Mouse (Mus musculus) adrenal gland, postnatal 36 days (tissue): Measurements from ENCODE around the gene Zbtb22. TPM values are rescaled to one million over a fixed set of nuclear protein-coding genes. Genes with fewer than 3 reads are reported as not detected.
"Not testable (repeated sequence)": the region's sequence is repeated elsewhere in the genome, so short reads cannot be mapped to it uniquely, and the experiment has no call there.

Experiments used
- DNase-seq, 2 experiments: peaks; one replicate each; pipeline ENCODE4 v3.0.0; 2021; ENCODE audit warnings: mixed read lengths in 1 of 2
- total RNA-seq, 2 experiments: library from RNA; stranded (reverse); gene quantifications; 2 replicates each; pipeline ENCODE4 v1.2.3; 2021

Gene Zbtb22
- total RNA-seq, 2 experiments from 2014 or later = 26.5 to 36.1 TPM

DNA sequence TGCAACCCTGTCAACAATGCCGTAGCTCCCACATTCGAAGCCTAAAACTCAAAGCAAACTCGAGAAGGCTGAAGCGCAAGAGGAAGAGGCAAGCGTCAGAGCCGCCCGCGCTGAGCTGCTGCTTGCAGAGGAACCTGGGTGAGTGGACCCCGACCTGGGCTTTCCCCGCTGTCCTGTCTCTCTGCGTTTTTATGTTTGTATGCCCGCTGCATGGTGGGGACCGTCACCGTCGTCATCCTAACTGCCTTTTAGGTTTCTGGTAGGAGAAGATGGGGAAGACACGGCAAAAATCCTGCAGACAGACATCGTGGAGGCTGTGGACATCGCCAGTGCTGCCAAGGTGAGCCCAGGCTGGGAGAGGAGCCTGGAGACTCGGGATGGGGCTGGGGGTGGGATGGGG is 25.7 kb downstream of the Zbtb22 start:
- no peak for DNase-seq

DNA sequence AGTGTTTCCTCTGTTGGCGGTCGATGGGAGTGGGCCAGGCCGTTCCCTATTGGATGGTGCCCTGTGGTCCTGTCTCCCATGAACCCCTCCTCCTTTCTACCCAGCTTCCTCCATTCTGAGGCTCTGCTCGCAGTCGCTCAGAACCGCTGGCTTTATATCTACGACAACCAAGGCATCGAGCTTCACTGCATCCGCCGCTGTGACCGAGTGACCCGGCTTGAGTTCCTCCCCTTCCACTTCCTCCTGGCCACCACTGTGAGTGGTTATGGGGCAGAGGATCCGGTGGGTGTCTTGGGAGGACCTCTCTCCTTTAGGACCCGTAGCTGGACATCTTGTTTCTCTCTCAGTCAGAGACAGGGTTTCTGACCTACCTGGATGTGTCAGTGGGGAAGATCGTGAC is 27.8 kb downstream of the Zbtb22 start:
- DNase-seq = no peak

DNA sequence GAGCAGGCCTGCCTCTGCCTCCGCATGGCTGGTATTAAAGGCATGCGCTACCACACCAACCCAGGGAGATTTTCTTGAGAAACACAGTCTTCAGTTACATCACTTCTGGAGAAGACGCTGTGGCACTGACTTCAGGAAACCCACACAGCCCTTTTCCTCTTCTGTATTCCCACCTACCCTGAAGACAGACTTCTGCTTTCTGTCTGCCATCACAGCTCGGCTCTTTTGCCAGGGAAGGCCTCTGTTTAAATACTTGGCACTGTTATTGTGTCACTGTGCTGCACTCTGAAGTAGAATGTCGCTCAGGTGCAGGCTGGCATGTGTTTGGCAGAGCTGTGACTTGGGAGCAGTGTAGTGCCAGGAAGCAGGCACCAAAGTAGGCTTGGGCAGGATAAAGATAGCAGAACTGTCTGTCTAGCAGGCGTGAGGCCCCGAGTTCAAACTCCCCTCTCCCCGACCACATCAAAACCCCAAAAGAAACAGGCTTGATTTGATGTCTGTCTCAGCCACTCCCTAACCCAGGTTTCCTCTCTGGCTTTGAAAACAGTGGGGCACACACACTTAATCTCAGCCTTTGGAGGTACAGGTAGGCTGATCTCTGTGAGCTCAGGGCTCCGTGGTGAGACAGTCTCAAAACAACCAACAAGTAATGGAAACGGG is 31.9 kb downstream of the Zbtb22 start:
- no peak for DNase-seq

DNA sequence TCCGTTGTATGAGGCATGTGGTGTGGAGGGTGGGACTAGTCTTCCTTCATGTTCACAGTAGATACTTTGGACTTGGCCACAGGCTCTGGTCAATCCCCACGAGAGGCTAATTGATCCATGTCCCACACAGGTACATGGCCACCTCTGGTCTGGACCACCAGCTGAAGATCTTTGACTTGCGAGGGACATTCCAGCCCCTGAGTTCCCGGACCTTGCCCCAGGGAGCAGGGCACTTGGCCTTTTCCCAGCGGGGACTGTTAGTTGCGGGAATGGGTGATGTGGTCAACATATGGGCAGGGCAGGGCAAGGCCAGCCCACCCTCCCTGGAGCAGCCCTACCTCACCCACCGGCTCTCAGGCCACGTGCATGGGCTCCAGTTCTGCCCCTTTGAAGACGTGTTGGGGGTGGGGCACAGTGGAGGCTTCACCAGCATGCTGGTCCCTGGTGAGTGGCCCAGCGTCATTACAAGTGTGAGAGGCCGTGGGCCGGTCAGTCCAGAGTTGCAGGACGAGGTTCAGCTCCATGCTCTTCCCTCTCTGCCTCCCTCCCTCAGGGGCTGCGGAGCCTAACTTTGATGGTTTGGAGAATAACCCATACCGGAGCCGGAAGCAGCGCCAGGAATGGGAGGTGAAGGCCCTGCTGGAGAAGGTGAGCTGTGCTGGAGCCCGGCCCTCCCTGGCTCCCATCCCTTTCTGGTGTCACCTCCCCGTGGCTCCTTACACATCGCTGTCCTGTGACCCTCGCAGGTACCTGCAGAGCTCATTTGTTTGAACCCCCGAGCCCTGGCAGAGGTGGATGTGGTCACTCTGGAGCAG is 32.6 kb downstream of the Zbtb22 start:
- no peak for DNase-seq

DNA sequence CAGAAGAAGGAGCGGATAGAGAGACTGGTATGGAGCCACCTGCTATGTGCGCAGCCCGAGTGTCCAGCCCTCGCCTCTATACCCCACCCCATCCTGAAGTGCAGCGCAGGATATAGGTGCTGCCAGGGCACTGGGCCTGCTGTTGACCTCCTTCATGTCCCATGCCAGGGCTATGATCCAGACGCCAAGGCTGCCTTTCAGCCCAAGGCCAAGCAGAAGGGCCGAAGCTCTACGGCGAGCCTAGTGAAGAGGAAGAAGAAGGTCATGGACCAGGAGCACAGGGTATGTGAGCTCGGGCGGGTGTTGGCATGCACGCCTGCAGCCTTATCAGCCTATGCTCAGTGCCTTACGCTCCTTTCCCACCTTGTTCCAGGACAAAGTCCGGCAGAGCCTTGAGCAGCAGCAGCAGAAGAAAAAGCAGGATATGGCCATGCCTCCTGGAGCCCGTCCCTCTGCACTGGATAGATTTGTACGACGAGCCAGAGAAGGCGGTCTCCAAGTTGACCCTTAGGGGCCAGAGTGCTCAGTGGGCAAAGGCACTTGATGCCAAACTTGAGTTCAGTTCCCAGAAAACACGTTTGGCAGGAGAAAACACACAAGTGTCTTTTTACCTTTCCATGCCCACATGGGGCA is 33.3 kb downstream of the Zbtb22 start:
- peak; percentile 57 to 65 for DNase-seq

DNA sequence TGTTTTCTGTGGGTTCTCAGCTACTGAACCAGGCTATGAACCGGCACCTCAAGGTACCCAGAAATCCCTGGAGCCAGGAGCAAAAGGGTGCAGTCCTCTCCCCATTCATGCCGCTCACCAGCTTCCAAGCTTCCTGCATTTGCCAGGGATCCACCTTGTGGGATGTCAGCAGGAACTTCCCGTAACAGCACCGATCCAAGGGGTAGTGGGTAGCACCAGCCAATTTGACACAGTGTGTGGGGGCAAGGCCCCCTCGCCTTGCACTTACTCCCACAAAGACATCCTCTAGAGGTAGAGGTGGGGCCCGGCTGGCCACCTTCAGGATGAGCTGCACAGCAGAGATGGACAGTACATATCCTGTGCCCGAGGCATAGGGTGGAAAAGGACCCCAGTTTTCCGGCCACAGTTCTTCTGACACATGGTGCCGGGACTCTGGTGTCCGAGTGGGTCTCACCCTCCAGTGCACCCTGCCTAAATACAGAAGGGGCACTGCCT is 34.5 kb downstream of the Zbtb22 start:
- no peak for DNase-seq

DNA sequence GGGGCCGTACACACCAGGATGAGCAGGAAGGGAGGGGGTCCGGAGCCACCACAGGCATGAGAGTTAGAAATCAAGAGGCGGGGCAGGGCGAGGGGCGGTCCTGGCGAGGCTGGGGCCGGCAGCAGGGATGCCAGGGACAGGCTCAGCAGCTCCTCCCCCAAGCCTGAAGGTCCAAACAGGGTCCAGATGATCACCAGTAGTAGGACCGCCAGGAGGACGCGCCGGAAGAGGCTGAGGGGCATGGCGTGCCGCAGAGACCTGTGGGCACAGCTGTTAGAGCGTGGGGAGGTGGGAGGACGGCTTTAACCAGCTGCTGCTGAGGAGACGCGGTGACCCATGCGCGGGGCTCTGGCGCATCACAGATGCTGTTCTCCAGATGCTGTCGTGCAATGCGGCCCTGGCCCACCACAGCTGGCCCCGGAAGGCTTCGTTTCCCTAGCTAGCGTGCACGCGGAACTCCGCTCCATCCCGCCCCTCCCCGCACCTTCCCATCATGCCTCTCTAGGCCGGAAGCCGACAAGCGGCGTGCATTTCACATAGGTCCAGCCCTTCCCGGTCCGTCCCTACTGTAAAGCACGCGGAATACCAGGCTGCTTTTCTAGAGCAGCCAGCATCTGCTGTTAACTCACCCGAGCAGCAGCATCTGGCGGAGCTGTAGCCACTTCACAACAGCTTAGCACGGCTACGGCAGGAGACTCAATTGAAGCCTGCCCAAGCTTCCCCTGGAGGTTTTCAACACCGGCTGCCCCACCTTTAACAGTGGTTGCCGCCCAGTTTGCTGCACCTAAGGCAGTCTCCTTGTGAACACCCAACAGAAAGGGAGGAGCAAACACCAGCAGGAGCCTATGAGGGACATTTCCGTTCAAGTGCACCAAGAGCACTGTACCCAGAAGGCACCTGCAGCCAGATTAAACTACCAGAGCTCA is 35.6 kb downstream of the Zbtb22 start, which contains the start of gene B3galt4:
TSS of gene B3galt4 (minus strand) at position 468 of the 926 bp plus-strand sequence.
- DNase-seq = peak; percentile 86 to 90

DNA sequence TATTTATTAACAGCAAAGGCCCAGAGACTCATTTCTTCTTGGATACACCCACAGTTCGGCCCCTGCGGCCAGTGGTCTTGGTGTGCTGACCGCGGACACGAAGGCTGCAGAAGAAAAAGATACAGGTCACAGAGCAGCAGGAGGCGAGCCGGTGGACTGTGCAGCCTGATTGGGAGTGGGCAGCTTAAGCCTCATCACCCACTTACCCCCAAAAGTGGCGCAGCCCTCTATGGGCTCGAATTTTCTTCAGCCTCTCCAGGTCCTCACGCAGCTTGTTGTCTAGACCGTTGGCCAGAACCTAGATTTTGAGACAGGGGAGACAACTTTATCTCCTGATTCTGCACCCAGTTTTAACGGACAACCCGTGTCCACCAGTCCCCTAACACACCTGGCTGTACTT is 36.3 kb downstream of the Zbtb22 start:
- not testable (repeated sequence) for DNase-seq

DNA sequence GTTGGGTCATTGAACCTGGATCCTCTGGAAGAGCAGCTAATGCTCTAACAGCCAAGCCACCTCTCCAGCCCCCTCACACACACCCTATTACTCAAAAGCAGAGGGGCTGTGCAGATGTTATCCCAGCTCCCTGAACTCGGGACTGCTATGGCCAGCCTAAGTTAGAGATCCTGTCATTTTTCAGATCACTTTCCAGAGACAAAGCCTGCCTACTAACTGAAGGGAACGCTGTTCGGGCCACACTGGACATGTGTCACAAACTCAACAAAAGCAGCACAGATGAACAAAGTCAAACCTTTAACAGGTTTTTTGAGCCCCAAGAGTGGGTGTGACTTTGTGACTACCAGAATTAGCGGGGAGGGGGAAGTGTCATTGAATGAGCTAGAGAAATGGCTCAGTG is 37.2 kb downstream of the Zbtb22 start:
- no peak for DNase-seq

DNA sequence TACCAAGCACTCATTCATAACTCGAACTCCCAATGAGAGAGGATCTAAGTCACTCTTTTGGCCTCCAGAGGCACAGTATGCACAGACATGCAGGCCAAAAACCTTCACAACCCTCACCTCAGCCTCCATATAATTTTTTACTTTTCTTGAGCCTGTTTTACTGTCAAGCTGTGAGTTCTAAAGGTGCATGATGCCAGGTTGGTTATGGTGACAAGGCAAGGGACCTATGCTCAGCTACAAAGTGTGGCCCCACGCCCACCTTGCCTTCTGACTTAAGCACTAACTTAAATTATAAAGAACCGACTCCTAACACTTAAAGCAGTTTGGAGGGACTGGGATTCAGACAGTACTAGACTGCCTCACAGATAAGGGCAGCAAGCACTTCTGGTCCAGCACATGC is 37.6 kb downstream of the Zbtb22 start:
- no peak for DNase-seq

DNA sequence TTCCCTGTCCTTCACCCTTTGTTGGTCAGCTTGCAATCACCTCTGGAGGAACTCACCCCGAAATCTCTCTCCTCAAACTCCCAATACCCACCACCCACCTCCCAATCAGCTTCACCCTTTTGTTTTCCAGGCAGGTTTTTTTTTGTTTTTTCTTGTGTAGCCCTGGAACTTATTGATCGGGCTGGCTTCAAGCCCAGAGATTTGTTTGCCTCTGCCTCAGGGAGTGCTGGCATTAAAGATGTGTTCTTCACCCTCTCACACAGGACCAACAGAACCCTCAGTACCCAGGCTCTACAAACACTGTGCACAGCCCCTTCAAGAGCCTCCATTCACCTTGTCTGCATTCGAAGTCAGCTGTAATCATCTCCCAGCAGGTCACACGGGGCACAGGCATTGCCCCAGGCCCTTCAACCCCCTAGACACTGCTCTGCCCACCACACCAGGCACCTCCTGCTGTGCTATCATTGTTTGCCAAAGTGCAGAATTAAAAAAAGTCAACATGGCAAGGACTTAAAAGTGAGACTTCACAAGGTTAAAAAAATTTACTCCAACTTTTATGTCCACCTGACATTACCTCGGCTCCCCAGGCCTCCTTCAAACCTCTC is 38.4 kb downstream of the Zbtb22 start:
- no peak for DNase-seq

DNA sequence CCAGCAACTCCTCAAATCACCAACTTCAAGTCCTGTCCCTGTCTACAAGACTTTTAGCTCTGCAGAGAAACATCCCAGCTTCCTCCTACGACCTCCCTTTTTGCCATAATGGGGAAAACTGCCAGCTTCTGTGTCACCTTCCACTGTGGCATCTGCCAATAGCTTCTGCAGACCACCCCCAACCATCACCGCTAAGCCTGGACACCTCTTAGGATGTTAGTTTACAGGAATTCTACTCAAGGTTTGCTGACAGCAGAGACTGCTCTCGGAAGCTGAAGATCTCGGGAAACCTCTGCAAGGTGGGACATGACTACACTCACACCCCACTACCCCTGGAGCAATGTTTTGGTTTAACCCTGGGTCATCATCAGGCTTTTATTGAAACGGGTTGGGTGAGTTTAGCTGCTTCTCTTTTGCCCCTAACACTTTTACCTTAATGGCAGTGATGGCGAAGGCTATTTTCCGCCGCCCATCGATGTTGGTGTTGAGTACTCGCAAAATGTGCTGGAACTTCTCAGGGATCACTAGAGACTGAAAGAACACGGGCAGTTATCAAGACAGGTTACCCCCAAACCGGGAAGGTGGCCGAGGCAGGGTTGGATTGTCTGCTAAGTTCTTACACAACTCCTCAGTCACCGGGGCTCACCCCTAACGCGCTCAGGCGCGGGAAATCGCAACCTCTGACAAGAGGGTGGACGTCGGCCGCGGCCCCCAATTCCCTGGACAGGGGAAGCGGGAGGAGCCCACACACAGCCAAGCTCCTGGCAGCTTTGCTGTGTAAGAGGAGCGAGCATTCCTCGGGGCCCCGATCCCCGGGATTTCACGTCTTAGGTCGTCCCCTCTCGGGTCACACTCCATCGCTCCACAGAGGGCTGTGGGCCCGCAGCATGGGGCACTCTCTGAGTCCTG is 39.2 kb downstream of the Zbtb22 start:
- DNase-seq = peak in 1 of 2 experiments; percentile 46

DNA sequence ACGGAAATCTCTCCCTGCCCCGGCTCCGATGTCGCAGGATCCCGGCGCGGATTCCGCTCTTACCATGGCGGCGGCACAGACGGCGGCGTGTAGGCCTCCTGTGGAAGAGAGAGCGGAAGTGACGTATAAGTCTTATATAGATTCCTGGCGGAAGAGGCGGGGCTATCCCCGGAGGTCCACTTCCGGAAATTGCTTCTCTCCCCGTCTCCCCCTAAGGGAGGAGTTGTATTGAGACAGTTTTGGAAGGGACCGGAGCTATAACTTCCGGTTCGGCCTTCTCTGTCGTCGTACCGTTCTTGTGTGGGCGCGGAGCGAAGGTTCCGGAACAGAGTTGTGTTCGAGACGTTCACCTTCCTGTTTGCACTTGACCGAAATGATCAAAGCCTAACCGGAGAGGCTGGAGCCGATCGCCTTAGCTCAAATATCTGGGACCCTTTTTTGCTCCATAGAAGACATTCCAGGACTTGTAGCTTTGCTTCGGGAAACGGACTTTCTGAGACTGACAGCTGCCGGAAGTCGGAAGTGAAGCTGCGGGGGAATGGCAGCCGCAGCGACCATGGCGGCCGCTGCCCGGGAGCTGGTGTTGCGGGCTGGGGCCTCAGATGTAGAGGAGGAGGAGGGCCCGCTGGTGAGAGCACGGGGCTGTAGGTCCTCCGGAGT is 40.0 kb downstream of the Zbtb22 start, which contains the start of the genes Vps52 and Rps18:
TSS of gene Vps52 (plus strand) at position 258 of the 660 bp plus-strand sequence.
TSS of gene Rps18 (minus strand) at position 447 of the 660 bp plus-strand sequence.
- DNase-seq = peak; percentile 91 to 92

DNA sequence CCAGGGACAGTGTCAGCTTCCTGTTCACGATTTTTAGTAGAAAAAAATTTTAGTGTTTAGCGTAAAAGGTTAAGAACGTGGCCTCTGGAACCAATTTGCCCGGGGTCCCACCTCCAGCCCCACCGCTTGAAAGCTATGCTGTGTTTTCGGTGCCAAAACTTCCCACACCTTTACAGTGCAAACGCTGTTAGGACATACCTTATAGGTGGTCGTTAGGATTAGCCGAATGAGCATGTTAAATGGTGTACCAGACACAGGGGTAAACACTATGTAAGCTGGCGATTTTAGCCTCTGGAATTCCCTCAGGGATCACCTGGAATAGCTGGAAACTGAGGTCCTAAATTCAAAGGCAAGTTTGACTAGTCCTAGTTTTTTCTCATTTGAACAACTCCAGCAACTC is 40.6 kb downstream of the Zbtb22 start:
- no peak for DNase-seq

DNA sequence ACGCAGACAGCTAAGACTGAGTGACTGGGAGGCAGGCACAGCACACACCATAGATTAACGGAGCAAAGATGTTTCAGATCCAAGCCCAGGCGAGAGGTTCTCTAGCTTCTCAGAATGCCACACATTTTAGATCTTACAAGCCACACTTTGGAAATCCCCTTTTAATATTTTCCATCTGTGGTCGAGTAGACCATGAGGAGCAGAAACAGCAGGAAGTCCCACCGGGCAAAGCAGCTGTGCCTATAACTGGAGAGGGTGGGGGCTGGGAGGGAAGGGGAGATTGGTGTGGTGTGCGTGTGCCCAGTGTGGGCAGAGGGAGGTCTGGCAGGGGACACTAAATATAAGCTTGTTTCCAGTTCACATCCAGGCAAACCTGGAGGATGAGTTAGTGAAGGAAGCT is 41.8 kb downstream of the Zbtb22 start:
- DNase-seq = no peak

DNA sequence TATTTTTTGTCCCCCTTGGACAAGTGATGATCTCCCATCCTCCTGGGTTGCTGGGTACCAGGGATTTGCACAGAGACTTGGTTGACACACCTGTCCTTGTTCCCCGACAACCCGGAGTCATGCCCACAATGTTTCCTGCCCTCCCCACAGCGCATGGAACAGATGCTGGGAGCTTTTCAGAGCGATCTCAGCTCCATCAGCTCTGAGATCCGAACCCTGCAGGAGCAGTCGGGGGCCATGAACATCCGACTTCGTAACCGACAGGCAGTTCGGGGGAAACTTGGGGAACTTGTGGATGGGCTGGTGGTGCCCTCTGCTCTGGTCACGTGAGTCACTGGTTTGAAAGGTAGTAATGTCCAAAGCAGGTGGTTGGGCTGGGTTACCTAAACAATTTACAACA is 42.7 kb downstream of the Zbtb22 start:
- no peak for DNase-seq

DNA sequence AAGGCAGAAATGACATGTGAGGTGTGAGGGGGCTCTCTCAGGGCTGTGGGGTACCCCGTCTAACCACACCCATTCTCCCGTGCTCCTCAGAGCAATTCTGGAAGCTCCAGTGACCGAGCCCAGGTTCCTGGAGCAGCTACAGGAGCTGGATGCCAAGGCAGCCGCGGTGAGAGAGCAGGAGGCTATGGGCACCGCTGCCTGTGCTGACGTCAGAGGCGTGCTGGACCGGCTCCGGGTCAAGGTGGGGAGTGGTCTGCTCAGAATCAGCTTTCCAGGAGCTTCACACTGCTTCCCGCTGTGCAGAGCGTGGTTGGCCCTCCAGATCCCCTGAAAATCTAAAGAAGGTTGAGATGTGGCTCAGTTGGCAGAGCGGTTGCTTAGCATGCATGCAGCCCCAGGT is 43.4 kb downstream of the Zbtb22 start:
- DNase-seq = no peak

DNA sequence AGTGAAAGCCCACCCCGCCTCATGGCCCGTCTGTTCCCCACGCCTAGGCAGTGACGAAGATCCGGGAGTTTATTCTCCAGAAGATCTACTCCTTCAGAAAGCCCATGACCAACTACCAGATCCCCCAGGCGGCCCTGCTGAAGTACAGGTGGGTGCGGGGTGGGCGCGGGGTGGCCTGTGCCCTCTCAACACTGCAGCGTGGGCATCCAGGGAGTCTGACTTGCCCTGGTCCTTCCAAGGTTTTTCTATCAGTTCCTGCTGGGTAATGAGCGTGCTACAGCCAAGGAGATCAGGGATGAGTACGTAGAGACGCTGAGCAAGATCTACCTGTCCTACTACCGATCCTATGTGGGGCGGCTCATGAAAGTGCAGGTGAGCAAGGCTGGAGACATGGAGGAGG is 44.2 kb downstream of the Zbtb22 start:
- no peak for DNase-seq

DNA sequence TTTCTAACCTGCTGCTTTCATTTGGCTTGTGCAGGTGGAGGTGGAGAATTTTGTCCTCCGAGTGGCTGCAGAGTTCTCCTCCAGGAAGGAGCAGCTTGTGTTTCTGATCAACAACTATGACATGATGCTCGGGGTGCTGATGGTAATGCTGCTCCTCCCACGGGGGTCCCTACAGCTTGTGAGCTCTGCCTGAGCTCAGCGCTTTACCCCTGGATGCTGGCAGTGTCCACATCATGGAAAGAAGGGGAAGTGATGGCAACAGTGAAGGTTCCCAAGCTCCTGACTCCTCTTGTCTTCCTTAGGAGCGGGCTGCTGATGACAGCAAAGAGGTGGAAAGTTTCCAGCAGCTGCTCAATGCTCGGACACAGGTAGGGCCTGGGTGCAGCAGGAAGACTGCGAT is 47.2 kb downstream of the Zbtb22 start:
- no peak for DNase-seq
